Mouse (Mus musculus) monocyte, adult 2 months (primary cell): ENCODE measurements around the gene Acbd3.

Experiments used
- DNase-seq, 2 experiments: peaks; one replicate each; pipeline ENCODE4 v3.0.0; 2022; ENCODE audit warnings: low spot score in 2 of 2, low read depth in 1 of 2

Acbd3 gene

DNA sequence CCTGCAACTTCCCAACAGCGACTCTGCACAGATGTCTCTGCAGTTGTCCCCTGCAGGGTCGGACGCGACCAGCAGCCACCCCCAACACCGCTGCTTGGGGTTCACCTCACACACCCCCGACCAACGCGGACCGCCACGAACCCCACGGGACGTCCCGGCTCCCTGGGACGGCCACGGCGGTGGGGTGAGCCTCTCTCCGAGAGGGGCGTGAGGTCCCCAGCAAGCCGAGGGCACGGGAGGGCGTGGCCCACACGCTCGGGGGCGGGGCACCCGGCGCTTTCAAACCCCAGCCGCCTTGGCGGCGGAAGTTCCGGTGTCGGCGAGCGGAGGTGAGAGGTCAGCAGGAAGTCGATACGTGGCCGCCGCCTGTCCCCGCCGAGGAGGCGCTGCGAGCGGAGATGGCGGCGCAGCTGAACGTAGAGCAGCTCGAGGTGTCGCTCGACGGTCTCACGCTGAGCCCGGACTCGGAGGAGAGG, at the start of gene Acbd3:
TSS of gene Acbd3 (plus strand) at position 340 of the 476 bp plus-strand sequence.
- DNase-seq: peak; percentile 72 to 80

DNA sequence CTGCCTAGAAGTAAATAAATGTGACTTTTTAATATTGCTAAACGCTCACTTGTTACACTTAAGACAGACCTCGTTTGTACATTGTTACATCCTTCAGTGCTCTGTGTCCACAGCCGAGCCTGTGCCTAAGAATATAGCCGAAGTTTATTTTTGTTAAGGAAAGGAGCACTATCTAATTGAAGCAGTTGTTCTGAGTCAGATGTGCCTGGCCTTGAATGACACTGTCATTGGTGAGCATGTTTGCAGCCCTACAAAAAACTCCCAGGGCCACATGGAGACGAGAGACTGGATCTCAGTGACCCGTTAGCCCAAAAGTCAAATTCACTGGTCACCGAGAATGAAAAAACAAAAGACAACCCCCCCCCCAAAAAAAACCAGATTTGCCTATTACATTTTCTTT, 34.6 kb upstream of the Acbd3 start:
- no peak for DNase-seq

DNA sequence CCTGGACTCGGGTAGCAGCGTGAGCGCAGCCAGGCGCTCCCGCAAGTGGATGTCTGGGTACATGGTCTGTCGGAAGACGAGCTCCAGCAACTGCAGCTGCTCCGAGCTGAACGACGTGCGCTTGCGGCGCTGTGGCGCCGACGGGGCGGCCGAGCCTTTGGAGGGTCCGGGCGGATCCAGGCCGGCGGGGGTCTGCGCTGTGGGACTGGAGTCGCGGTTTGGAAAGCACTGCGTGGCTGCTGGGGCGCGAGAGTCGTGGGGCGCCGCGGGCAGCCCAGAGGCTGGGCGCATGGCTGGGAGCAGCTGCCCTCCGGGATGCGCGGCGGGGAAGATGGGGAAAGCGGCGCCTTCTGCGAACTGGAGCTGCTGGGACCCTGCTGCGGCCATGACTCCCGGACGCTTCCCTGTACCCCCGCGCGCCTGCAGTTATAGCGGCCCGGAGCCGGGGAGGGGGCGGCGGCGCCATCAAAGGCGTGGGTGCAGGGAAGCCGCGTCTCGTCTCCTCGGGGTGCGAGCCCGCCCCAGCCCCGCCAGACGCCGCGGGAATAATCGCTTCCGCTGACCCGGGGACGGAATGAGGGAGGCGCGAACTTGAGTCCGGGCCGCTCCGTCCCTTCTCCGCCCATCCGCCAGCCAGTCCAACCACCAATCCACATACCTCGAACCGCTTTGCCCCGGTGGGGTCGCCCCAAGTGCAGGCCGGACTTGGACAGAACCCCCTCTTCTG, 29.1 kb upstream of the Acbd3 start, which contains the start of gene Mixl1:
TSS of gene Mixl1 (minus strand) at position 409 of the 727 bp plus-strand sequence.
- DNase-seq: no peak

DNA sequence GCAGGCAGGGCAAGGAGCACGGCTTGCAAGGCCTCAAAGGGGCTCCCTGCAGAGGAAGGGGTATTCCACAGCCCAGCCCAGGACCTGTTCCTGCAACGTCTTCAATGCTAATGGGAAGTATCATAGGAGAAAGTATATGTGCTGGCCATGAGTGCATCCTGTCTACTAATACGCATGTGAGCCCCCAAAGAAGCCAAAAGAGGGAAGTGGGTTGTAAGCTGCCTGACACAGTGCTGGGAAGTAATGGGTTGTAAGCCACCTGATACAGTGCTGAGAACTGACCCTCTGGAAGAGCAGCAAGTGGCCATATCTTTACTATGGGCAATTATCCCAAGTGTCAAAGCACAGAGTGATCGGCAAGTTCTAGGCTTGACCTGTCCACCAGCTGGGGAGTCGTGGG, 27.8 kb upstream of the Acbd3 start:
- DNase-seq: no peak

DNA sequence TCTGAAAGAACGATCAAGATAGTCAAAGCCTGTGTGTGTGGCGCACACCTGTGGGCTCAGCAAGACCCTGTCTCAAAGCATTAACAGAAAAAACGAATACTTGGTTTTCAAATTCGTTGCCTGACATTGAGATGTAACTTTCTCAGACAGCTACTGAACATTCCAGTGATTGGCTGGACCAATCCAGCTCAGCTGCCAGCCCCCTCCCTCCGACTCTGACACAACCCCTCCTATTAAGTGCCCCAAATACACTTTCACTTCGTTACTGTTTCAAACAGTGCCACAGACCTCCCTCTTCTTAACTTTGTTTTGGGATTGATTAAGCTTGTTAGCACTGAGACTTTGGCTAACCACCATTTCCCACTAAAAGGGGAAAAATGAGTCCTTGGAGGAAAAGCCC, 22.4 kb upstream of the Acbd3 start:
- no peak for DNase-seq

DNA sequence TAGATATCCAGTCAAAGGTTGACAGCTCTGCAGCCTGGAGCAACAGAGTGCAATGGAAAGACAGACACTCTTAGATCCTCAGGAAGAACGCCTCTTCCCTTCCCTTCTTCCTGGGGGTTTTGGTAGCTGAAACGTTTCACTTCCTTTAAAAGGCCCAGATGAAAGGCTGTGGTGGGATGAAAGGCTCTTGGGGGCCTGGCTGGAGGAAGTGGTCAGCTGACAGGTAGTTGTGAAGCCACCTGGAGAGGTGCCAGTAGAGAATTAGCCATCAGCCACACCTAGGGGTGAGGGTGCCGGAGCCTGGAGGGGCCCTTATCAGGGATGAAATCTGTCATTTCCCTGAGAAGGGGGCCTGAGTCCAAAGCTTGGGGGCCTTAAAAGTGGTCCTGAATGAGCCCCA, 18.5 kb upstream of the Acbd3 start:
- no peak for DNase-seq

DNA sequence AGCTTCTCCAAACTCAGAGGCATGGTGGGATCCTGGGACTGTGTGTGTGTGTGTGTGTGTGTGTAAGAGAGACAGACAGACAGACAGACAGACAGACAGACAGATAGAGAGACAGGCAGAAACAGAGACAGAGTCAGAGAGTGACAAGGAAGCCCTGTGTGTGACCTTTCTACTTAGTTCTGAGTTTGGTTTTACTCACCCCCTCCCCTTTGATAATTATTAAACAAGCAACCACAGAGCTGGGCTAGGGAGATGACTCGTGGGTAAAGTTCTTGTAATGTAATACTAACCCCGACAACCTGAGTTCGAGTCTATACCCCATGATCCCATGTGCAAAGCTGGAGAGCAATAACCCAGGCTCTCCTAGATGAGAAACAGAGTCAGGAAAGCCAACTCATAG, 18.0 kb upstream of the Acbd3 start:
- no peak for DNase-seq

DNA sequence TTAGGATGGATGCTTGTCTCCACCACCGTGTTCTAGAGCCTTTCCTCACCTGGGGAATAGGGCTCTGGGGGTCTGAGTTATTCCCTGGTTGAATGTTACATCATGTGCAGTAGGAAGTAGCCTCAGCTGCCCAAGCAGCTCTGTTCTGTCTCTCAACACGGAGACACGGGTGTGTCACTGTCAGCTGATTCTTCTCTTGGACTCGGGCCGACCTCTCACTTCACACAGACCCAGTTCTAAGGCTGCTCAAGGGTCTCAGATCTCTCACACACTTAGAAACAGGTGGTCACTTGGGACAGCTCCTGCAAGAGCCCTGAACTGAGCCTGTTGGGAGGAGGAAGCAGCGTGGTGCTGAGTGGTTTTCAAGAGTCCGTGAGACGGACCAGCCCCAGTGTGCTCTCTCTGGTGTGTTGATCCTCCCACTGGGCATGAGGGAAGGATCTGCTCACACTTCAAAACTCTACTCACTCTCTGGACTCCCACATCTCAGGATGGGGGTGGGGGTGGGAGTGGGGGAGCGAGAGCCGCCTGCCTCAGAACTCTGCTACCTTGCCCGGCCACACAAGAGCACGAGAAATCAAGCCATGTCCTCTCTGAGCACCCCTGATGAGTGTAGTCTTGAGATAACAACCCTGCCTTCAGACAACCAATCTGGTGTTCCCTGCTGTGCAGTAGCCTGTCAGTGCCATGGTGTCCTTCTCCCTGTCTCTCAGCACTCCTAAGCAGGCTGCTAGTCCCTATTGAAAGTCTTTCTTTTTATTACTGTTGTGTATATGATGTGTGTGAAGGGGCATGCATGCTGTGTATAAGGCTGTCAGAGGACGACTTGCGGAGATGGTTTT, 16.7 kb upstream of the Acbd3 start:
- no peak for DNase-seq

DNA sequence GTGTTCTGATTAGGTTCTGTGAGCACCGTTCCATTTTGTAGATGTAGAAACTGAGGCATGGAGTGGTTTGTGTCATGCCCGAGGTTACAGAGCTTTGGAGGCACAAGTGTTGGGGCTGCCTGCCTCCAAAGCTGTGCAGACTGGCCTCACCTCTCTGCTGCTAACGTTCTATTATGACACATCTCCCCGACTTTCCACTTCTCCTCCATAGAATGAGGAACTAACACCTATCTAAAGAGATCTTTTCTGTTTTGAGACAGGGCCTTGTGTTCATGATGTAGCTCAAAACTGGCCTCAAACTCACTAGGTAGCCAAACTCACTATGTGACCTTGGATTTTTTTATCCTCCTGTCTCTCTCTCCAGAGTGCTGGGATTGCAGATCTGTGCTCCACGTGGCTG, 7.1 kb upstream of the Acbd3 start:
- DNase-seq: no peak

DNA sequence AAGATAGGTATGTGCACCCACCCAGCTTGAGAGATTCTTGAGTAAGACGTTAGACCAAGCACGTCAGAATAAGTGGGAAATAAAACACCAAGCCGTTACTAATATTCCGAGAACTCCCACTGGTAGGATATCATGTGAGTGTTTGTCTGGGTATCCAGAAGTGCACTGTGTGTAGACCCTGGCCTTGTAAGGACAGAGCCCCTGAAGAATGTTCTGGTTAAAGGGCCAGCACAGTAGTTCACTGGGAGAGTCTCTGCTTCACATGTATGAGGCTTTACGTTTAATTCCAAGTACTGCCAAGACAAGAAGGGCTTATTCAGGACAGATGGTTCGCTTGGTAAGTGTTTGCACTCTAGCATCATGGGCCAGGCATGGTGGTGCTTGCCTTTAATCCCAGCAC, 6.4 kb upstream of the Acbd3 start:
- DNase-seq: no peak

DNA sequence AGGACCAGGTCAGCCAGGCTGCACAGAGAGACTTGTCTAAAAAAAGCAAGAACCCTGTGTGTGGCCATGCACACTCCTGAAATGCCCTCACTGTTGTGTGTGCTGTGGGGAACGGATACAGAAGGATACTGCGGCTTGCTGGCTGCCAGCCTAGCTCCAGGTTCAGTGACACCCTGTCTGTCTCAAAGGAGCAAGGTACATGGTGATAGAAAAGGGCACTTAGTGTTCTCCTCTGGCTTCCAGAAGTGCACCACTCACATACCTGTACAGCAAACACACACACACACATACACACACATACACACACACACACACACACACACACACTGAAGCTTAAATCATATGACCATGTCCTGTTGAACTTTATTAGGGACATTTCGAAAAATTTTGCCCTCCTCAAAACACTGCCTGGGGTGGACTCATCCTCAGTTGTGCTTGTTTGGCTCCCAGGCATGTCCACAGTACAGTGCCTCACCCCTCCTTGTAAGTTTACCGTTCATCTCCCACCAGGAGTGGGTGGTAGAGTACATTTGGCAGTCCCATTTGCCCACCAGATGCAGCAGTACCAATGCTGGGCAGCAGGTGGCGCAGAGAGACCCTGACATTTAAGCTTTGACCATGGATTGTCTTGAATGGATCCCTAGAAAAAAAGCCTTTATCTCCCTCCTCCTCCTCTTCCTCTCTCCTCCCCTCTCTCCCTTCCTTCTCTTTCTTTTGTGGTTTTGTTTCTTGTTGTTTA, 5.7 kb upstream of the Acbd3 start:
- peak; percentile 43 to 75 for DNase-seq

DNA sequence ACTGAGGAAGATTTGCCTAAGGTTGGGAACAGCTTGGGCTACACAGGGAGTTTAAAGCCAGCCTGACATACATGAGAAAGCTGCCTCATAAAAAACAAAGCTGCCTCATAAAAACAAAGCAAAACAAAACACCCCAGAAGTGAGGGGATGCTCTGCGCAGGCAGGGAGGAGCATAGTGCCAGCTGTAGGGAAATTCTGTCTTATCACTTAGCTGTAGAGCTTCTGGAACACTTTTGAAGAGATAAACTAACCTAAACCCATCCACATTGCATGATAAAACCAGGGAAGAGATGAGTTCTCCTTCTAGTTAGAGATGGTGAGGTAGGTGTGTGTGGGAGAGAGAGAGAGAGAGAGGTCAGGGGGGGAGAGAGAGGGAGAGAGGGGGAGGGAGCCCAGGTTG, 3.2 kb upstream of the Acbd3 start:
- no peak for DNase-seq

DNA sequence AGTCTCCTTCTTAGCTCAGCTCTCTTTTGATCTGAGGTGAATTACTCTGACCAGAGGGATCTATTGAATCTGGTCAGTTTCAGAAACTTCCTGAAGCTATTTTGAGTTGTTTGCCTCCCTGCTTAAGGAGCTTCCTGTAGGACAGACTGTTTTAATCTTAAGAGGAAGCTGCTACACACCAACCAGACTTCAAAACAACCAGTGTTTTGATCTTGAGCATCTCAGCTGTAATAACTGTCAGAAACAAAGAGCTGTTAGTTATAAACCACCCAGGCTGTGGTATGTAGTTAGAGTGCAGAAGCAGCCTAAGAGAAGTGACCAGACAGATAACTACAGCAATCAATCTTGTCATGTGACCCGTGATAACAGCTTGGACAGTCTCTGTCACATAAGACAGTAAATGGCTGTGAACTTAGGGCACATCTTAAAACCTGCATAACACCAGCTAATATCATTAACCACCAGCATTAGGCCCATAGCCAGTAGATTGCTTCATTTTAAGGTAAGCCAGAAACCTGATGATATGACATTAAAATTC, 2.1 kb upstream of the Acbd3 start:
- no peak for DNase-seq

DNA sequence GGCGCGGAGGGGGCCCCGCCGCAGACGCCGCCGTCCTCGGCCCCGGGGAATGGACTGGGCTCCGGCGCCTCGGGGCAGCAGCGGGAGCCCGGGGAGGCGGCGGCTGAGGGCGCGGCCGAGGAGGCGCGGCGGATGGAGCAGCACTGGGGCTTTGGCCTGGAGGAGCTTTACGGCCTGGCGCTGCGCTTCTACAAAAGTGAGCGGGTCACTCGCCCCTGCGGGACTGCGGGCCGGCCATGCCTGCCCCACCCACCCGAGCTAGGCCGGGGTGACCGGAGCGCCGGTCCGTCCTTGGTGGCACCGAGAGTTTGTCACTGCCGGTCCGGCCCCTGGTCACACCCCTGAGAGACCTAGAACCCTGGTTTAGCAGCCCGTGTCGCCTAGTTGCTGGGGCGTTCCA, 340 bp downstream of the Acbd3 start:
- DNase-seq: peak in 1 of 2 experiments; percentile 12

DNA sequence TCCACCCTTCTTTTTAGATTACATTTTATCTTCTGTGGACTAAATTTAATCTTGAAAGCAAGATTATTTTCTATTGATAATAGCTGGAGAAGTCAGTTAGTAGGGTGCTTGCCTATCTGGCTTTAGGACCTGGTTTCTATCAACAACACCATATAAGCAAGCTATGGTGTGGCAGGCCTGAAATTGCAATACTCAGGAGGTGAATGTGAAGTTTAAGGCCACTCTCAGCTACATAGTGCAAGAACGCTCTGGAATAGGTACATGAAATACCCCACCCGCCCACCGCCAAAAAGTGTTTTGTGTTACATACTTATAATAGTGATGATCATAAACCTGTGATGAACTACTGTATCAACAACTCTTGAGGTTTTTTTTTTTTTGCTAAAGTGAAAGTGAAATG, 3.4 kb downstream of the Acbd3 start:
- no peak for DNase-seq

DNA sequence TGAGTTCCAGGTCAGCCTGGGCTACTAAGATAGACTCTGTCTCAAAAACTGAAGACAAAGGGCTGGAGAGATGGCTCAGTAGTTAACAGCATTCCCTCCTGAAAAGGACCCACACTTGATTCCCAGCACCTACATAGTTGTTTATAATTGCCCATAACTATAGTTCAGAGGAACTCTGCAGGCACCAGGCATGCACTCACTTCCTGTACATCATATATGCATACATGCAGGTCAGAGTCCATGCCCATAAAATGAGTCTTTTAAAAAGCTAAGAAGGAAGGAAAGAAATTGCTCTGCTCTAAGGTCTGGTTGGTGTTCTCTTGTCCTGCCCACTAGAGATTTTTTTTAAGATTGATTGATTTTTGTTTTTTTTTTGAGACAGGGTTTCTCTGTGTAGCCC, 22.0 kb downstream of the Acbd3 start:
- DNase-seq: no peak

DNA sequence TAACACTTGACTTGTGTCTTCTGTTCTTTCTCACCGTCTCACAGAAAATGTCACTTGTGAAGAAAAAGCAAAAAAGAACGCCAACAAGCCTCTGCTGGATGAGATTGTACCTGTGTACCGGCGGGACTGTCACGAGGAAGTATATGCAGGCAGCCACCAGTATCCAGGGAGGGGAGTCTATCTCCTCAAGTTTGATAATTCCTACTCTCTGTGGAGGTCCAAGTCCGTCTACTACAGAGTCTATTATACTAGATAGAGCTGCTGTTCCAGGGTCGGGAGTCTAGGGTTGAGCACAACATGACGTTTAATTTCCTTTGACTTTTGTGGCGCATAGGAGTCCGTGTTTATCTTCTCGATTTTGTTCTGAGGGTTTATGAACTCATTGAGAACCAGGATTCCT, 26.3 kb downstream of the Acbd3 start:
- DNase-seq: no peak

DNA sequence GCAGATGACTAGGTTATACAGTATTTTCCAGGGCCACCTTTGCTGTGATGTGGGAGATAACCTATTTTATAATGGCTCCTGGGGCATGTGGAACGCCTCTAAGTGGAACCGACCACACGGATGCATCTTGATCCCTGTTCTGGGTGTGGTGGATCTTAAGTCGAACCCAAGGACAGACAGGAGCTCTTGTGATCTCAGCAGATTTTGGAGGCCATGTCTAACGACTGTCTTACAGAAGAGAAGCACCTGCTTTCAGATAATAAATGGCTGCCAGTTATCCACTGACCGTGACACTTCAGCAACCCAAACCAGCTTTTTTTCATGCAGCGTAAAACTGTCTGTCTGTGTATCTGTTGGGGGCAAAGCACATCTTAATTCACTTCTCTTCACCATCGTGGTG, 28.5 kb downstream of the Acbd3 start:
- DNase-seq: no peak

DNA sequence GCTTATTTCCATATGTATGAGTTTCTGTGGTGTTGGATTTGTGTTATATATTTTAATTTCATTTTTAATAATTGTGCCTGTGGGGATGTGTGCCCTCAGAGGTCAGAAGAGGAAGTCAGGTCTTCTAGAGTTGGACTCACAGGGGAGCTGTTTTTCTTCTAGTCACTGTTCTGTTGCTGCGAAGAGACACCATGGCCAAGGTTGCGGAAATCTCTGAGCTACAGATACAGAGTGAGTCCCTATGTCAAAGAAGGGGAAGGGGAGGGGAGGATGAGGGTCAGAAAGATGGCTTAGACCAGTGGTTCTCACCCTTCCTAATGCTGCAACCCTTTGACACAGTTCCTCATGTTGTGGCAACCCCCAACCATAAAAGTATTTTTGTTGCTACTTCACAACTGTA, 30.9 kb downstream of the Acbd3 start:
- no peak for DNase-seq

DNA sequence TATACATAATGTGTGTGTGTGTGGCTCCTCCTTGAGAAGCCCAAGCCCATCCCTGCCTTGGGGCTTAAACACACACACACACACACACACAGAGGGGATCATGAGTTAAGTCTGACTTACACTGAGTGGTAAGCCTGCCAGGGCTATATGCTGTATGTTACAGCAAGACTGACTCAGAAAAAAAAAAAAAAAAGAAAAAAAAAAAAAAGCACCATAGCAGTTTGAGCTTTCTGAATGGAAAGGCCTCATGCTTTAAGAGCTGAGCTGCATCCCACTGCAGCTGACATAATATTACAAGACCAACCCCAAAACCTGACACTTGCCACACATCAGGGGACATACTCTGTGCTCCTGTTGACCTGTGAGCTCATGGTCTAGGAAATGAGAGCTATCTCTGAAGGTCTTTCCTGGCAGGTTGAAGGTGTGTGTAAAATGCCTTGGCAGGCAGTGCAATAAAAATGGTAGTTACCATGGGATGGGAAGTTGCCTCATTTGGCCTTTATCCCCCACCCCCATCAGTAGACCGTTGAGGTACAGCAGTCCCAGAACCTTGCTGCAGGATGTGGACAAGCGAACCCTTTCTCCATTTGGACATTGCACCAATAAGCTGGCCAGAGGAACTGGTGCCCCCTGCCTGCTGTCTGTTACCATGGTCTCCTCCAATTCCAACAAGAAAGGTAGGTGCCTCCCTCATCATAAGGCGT, 31.6 kb downstream of the Acbd3 start:
- DNase-seq: no peak
